Mouse (Mus musculus) C2C12 (cell line): ENCODE results near the gene Bag1. TPM values are rescaled to one million over a fixed set of nuclear protein-coding genes. Genes with fewer than 3 reads are reported as not detected.
"Not testable (repeated sequence)": the region's sequence is repeated elsewhere in the genome, so short reads cannot be mapped to it uniquely, and the experiment has no call there.

ENCODE experiments used
- H3K27me3 ChIP-seq: one replicate; pipeline ENCODE4 v1.6.1; 2011; ENCODE audit not compliant: control insufficient read depth, insufficient read depth, insufficient read length
- H3K36me3 ChIP-seq: one replicate; pipeline ENCODE4 v1.6.1; 2011; ENCODE audit not compliant: control insufficient read depth, insufficient read depth
- H3K4me3 ChIP-seq: one replicate; pipeline ENCODE4 v1.5.1; 2011; ENCODE audit warnings: mild to moderate bottlenecking, control low read depth; ENCODE audit not compliant: poor library complexity, insufficient read depth, severe bottlenecking
- H3K79me2 ChIP-seq: one replicate; pipeline ENCODE4 v1.6.1; 2011; ENCODE audit not compliant: control insufficient read depth, insufficient read depth
- H3K79me3 ChIP-seq: one replicate; pipeline ENCODE4 v1.6.1; 2011; ENCODE audit warnings: low read depth, control low read depth
- H3ac ChIP-seq: one replicate; pipeline ENCODE3; 2011; ENCODE audit warnings: low read depth; ENCODE audit not compliant: control insufficient read depth, insufficient read length
- CEBPB ChIP-seq: IDR thresholded peaks from one replicate; pipeline ENCODE4 v1.6.1; 2011; ENCODE audit warnings: low read depth, mild to moderate bottlenecking, control low read depth, moderate library complexity
- CTCF ChIP-seq: IDR thresholded peaks from one replicate; pipeline ENCODE4 v1.5.1; 2011; ENCODE audit not compliant: control insufficient read depth, insufficient read depth, insufficient read length
- FOSL1 ChIP-seq: IDR thresholded peaks from one replicate; pipeline ENCODE4 v1.8.0; 2011; ENCODE audit warnings: mild to moderate bottlenecking, low read length; ENCODE audit not compliant: poor library complexity, insufficient read depth, severe bottlenecking
- MAX ChIP-seq: IDR thresholded peaks from one replicate; pipeline ENCODE4 v1.6.1; 2011; ENCODE audit warnings: mild to moderate bottlenecking, control low read depth
- MYOD1 ChIP-seq: IDR thresholded peaks from one replicate; pipeline ENCODE4 v1.6.1; 2011; ENCODE audit warnings: low read depth; ENCODE audit not compliant: control insufficient read depth, insufficient read length
- MYOG ChIP-seq: IDR thresholded peaks from one replicate; pipeline ENCODE4 v1.6.1; 2011; ENCODE audit not compliant: control insufficient read depth, insufficient read length; ENCODE audit errors: extremely low read depth
- USF1 ChIP-seq: IDR thresholded peaks from one replicate; pipeline ENCODE4 v1.6.1; 2011; ENCODE audit warnings: low read depth, mild to moderate bottlenecking, control low read depth, moderate library complexity
- polyA plus RNA-seq: library from polyadenylated mRNA; unstranded; fragments of >200 nt; fragmentation: generic; extraction: Trizol; gene quantifications from one replicate; pipeline ENCODE4 v1.2.1, GENCODE M21; 2012; ENCODE audit warnings: missing spikeins

Gene Bag1
- polyA plus RNA-seq, 1 experiment, result 170 TPM

- H3K79me3 ChIP-seq, result peaks cover 37% of the 10 kb centered on the region
Measured at GRCm38 (mm10) chr4:40946516-40947121, 1.5 kb downstream of the Bag1 start.

GRCm38 (mm10) chr4:40943651-40944050 is 4.4 kb downstream of the Bag1 start:
- Histone ChIP-seq H3ac (no peak overlapping the region), H3K79me2 (peaks cover 40% of the 10 kb centered on the region), H3K36me3 (peaks cover 71% of the 10 kb centered on the region), H3K4me3 (no peak overlapping the region), H3K79me3 (peaks cover 22% of the 10 kb centered on the region), H3K27me3 (no peaks in the 10 kb centered on the region)
- TF ChIP-seq MYOG (no peak), MAX (no peak), MYOD1 (no peak), FOSL1 (no peak), CTCF (no peak), CEBPB (no peak), USF1 (no peak)

More at GRCm38 (mm10) chr4:40946516-40947121, 1.5 kb downstream of the Bag1 start:
- H3K4me3 ChIP-seq, result peak overlapping the region; percentile 60
- no peak overlapping the region for H3ac ChIP-seq
- no peaks in the 10 kb centered on the region for H3K27me3 ChIP-seq
- no peak for TF ChIP-seq MAX
- TF ChIP-seq MYOG, result no peak
- TF ChIP-seq FOSL1, result no peak
- TF ChIP-seq MYOD1, result no peak
- no peak for TF ChIP-seq CEBPB
- TF ChIP-seq USF1, result no peak
- no peak for TF ChIP-seq CTCF
- peaks cover 62% of the 10 kb centered on the region for H3K36me3 ChIP-seq
- peaks cover 57% of the 10 kb centered on the region for H3K79me2 ChIP-seq

- no peak for TF ChIP-seq USF1
- Histone ChIP-seq H3K27me3 (no peaks in the 10 kb centered on the region), H3K4me3 (no peak overlapping the region), H3K36me3 (peaks cover 87% of the 10 kb centered on the region), H3ac (no peak overlapping the region), H3K79me2 (peaks cover under 1% of the 10 kb centered on the region), H3K79me3 (peaks cover 2% of the 10 kb centered on the region)
Measured at GRCm38 (mm10) chr4:40938793-40939192, 9.3 kb downstream of the Bag1 start.

GRCm38 (mm10) chr4:40936175-40936839 is 11.8 kb downstream of the Bag1 start:
- H3K79me2 ChIP-seq, result no peaks in the 10 kb centered on the region
- H3ac ChIP-seq, result no peak overlapping the region
- peaks cover 72% of the 10 kb centered on the region for H3K36me3 ChIP-seq
- H3K4me3 ChIP-seq, result no peak overlapping the region
- H3K27me3 ChIP-seq, result no peaks in the 10 kb centered on the region
- H3K79me3 ChIP-seq, result peaks cover 2% of the 10 kb centered on the region
- TF ChIP-seq USF1, result no peak
- no peak for TF ChIP-seq MYOD1
- TF ChIP-seq MAX, result no peak
- TF ChIP-seq FOSL1, result no peak
- no peak for TF ChIP-seq CEBPB
- no peak for TF ChIP-seq MYOG
- no peak for TF ChIP-seq CTCF

- H3ac ChIP-seq, H3K27me3 ChIP-seq, H3K79me2 ChIP-seq, H3K79me3 ChIP-seq, H3K4me3 ChIP-seq: not testable (repeated sequence)
- peaks cover 53% of the 10 kb centered on the region for H3K36me3 ChIP-seq
Measured at GRCm38 (mm10) chr4:40934369-40934768, 13.7 kb downstream of the Bag1 start.

GRCm38 (mm10) chr4:40933694-40934093 is 14.4 kb downstream of the Bag1 start:
- H3ac ChIP-seq, result no peak overlapping the region
- no peak overlapping the region for H3K4me3 ChIP-seq
- TF ChIP-seq CEBPB (no peak), MYOD1 (no peak), MYOG (no peak), MAX (no peak), CTCF (no peak), USF1 (no peak), FOSL1 (no peak)
- no peaks in the 10 kb centered on the region for H3K27me3 ChIP-seq
- H3K36me3 ChIP-seq, result peaks cover 46% of the 10 kb centered on the region
- H3K79me2 ChIP-seq, result no peaks in the 10 kb centered on the region
- H3K79me3 ChIP-seq, result no peaks in the 10 kb centered on the region
